Mouse (Mus musculus): Measurements from ENCODE around the gene Dst. TPM values are rescaled to one million over a fixed set of nuclear protein-coding genes. Genes with fewer than 3 reads are reported as not detected.
"Not testable (repeated sequence)": the region's sequence is repeated elsewhere in the genome, so short reads cannot be mapped to it uniquely, and the experiment has no call there.

The Dst gene
- total RNA-seq, 2 experiments from 2014 or later: 186 to 223 TPM

GRCm38 (mm10) chr1:34054970-34055369, 146.9 kb downstream of the Dst start:
- DNase-seq (ENCODE audit: extremely low spot score in 1 of 2, low spot score in 1 of 2): no peak

- no peak for DNase-seq (ENCODE audit: extremely low spot score in 1 of 2, low spot score in 1 of 2)
These were observed 148.6 kb downstream of the Dst start for GRCm38 (mm10) chr1:34056658-34057057.

- no peak for DNase-seq (ENCODE audit: extremely low spot score in 1 of 2, low spot score in 1 of 2)
These were observed 151.2 kb downstream of the Dst start for GRCm38 (mm10) chr1:34059231-34059630.

GRCm38 (mm10) chr1:34060446-34060845, 152.4 kb downstream of the Dst start:
- no peak for DNase-seq (ENCODE audit: extremely low spot score in 1 of 2, low spot score in 1 of 2)

GRCm38 (mm10) chr1:34061078-34061477, 153.1 kb downstream of the Dst start:
- peak; percentile 47 to 67 for DNase-seq (ENCODE audit: extremely low spot score in 1 of 2, low spot score in 1 of 2)

- DNase-seq (ENCODE audit: extremely low spot score in 1 of 2, low spot score in 1 of 2): no peak
These were observed 153.8 kb downstream of the Dst start for GRCm38 (mm10) chr1:34061860-34062259.

GRCm38 (mm10) chr1:34063943-34064342, 155.9 kb downstream of the Dst start:
- DNase-seq (ENCODE audit: extremely low spot score in 1 of 2, low spot score in 1 of 2): no peak

GRCm38 (mm10) chr1:34065551-34066048, 157.6 kb downstream of the Dst start:
- no peak for DNase-seq (ENCODE audit: extremely low spot score in 1 of 2, low spot score in 1 of 2)

- not testable (repeated sequence) for DNase-seq (ENCODE audit: extremely low spot score in 1 of 2, low spot score in 1 of 2)
These were observed 158.4 kb downstream of the Dst start for GRCm38 (mm10) chr1:34066401-34066800.

GRCm38 (mm10) chr1:34068341-34068740, 160.3 kb downstream of the Dst start:
- DNase-seq (ENCODE audit: extremely low spot score in 1 of 2, low spot score in 1 of 2): peak in 1 of 2 experiments; percentile 35

- DNase-seq (ENCODE audit: extremely low spot score in 1 of 2, low spot score in 1 of 2): no peak
These were observed 161.7 kb downstream of the Dst start for GRCm38 (mm10) chr1:34069514-34070290.

- DNase-seq (ENCODE audit: extremely low spot score in 1 of 2, low spot score in 1 of 2): no peak
These were observed 162.4 kb downstream of the Dst start for GRCm38 (mm10) chr1:34070474-34070873.

GRCm38 (mm10) chr1:34070991-34071639, 163.1 kb downstream of the Dst start:
- DNase-seq (ENCODE audit: extremely low spot score in 1 of 2, low spot score in 1 of 2): no peak

GRCm38 (mm10) chr1:34072262-34072661, 164.2 kb downstream of the Dst start:
- DNase-seq (ENCODE audit: extremely low spot score in 1 of 2, low spot score in 1 of 2): no peak

GRCm38 (mm10) chr1:34073436-34074169, 165.6 kb downstream of the Dst start:
- DNase-seq (ENCODE audit: extremely low spot score in 1 of 2, low spot score in 1 of 2): no peak

GRCm38 (mm10) chr1:34074245-34075187, 166.5 kb downstream of the Dst start:
- DNase-seq (ENCODE audit: extremely low spot score in 1 of 2, low spot score in 1 of 2): no peak

GRCm38 (mm10) chr1:34076701-34077421, 168.8 kb downstream of the Dst start:
- no peak for DNase-seq (ENCODE audit: extremely low spot score in 1 of 2, low spot score in 1 of 2)

- no peak for DNase-seq (ENCODE audit: extremely low spot score in 1 of 2, low spot score in 1 of 2)
These were observed 169.4 kb downstream of the Dst start for GRCm38 (mm10) chr1:34077422-34077790.

GRCm38 (mm10) chr1:34077941-34078340, 169.9 kb downstream of the Dst start:
- no peak for DNase-seq (ENCODE audit: extremely low spot score in 1 of 2, low spot score in 1 of 2)

Measured in layer of hippocampus, postnatal 25 days (tissue).